16 mouse cellular contexts compared by ENCODE assay signal in the genomic region with DNA sequence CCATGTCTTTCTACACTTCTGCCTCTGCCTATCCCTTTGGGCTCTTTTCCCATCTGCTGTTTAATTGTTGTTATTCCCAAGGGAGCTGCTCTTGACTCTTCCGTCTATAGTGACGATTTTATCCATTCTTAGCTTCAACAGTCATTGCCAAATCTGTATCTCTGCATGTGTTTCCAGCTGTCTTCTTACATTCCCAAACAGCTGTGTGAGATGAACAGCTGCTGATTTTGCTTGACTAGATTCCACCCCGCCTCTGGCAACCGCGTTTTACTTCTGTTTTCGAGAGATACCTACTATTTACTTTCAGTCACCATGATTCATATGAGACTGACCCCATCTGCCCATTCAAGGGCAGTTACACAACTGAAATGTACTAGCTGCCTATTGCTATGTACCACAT. TPM values are rescaled to one million over a fixed set of nuclear protein-coding genes. Genes with fewer than 3 reads are reported as not detected.
DNase-seq lines count a peak whose midpoint lies in the region; ATAC-seq and TF ChIP-seq lines count a peak whose summit lies in the region.
"Had no signal": no experiment of that assay in that cellular context is flagged by ENCODE, and none has a peak within 500 bp of the region (broad histone marks: within the 10 kb centered on the region; RNA-seq: fewer than 3 reads in every experiment).

No protein-coding gene starts in this region.

- no peaks in the 10 kb centered on the region for H3K4me1 ChIP-seq in embryonic facial prominence, embryonic 14.5 days (ENCODE audit: control insufficient read depth, insufficient read depth, low read length)
- H3K4me1 ChIP-seq in embryonic facial prominence, embryonic 10.5 days = no peaks in the 10 kb centered on the region
- H3K4me1 ChIP-seq in intestine, embryonic 16.5 days (ENCODE audit: control insufficient read depth, insufficient read depth, low read length) = no peaks in the 10 kb centered on the region
- H3K4me1 ChIP-seq in intestine, postnatal 0 days (replicated peaks; ENCODE audit: control insufficient read depth, insufficient read depth, low read length) = no peaks in the 10 kb centered on the region
- no peaks in the 10 kb centered on the region for H3K4me1 ChIP-seq in forebrain, postnatal 0 days (ENCODE audit: insufficient read depth)
- H3K4me1 ChIP-seq: limb, embryonic 12.5 days; midbrain, embryonic 12.5 days had no signal

- no peaks in the 10 kb centered on the region for H3K9me3 ChIP-seq in embryonic facial prominence, embryonic 14.5 days (ENCODE audit: control insufficient read depth, low read length)
- no peaks in the 10 kb centered on the region for H3K9me3 ChIP-seq in embryonic facial prominence, embryonic 10.5 days
- no peaks in the 10 kb centered on the region for H3K9me3 ChIP-seq in intestine, embryonic 16.5 days (ENCODE audit: control insufficient read depth, low read length)
- H3K9me3 ChIP-seq in intestine, postnatal 0 days (ENCODE audit: control insufficient read depth) = no peaks in the 10 kb centered on the region
- H3K9me3 ChIP-seq in forebrain, postnatal 0 days (ENCODE audit: low read length) = no peaks in the 10 kb centered on the region
- H3K9me3 ChIP-seq: limb, embryonic 12.5 days; midbrain, embryonic 12.5 days had no signal

- TF ChIP-seq CTCF in intestine, postnatal 0 days (IDR thresholded peaks at IDR 0.05; ENCODE audit: low read depth) = no peak
- no peak for TF ChIP-seq CTCF in forebrain, postnatal 0 days (IDR thresholded peaks at IDR 0.05; ENCODE audit: low read depth)

- no peaks in the 10 kb centered on the region for H3K27me3 ChIP-seq in embryonic facial prominence, embryonic 14.5 days (replicated peaks; ENCODE audit: control insufficient read depth, insufficient read depth, low read length)
- H3K27me3 ChIP-seq in embryonic facial prominence, embryonic 10.5 days (replicated peaks; ENCODE audit: low read depth, poor library complexity, severe bottlenecking) = no peaks in the 10 kb centered on the region
- H3K27me3 ChIP-seq in intestine, embryonic 16.5 days (replicated peaks; ENCODE audit: control insufficient read depth, insufficient read depth, low read length) = no peaks in the 10 kb centered on the region
- H3K27me3 ChIP-seq in intestine, postnatal 0 days (replicated peaks; ENCODE audit: control insufficient read depth, insufficient read depth, low read length) = no peaks in the 10 kb centered on the region
- H3K27me3 ChIP-seq in forebrain, postnatal 0 days (ENCODE audit: insufficient read depth, low read length) = no peaks in the 10 kb centered on the region
- H3K27me3 ChIP-seq: limb, embryonic 12.5 days; midbrain, embryonic 12.5 days had no signal

- no peak overlapping the region for H3K9ac ChIP-seq in embryonic facial prominence, embryonic 14.5 days (ENCODE audit: low read depth, low read length)
- no peak overlapping the region for H3K9ac ChIP-seq in intestine, embryonic 16.5 days (ENCODE audit: low read depth, low read length)
- no peak overlapping the region for H3K9ac ChIP-seq in intestine, postnatal 0 days (ENCODE audit: low read depth, low read length)
- H3K9ac ChIP-seq in forebrain, postnatal 0 days = no peak overlapping the region
- H3K9ac ChIP-seq: limb, embryonic 12.5 days; liver, postnatal 0 days; midbrain, embryonic 12.5 days had no signal

- no peak overlapping the region for H3K27ac ChIP-seq in embryonic facial prominence, embryonic 14.5 days (replicated peaks; ENCODE audit: low read depth, low read length)
- no peak overlapping the region for H3K27ac ChIP-seq in embryonic facial prominence, embryonic 10.5 days (replicated peaks)
- H3K27ac ChIP-seq in intestine, embryonic 16.5 days (ENCODE audit: low read length) = no peak overlapping the region
- H3K27ac ChIP-seq in intestine, postnatal 0 days (ENCODE audit: low read depth, low read length) = no peak overlapping the region
- H3K27ac ChIP-seq in forebrain, postnatal 0 days (ENCODE audit: low read depth, low read length) = no peak overlapping the region
- H3K27ac ChIP-seq: limb, embryonic 12.5 days; midbrain, embryonic 12.5 days had no signal

- no peak overlapping the region for H3K4me2 ChIP-seq in embryonic facial prominence, embryonic 14.5 days (ENCODE audit: low read depth, low read length)
- no peak overlapping the region for H3K4me2 ChIP-seq in intestine, embryonic 16.5 days (ENCODE audit: low read depth, low read length)
- no peak overlapping the region for H3K4me2 ChIP-seq in intestine, postnatal 0 days (replicated peaks; ENCODE audit: low read depth)
- no peak overlapping the region for H3K4me2 ChIP-seq in forebrain, postnatal 0 days (ENCODE audit: low read depth)
- H3K4me2 ChIP-seq: limb, embryonic 12.5 days; midbrain, embryonic 12.5 days had no signal

- no peak overlapping the region for H3K4me3 ChIP-seq in embryonic facial prominence, embryonic 14.5 days (ENCODE audit: low read depth, low read length)
- no peak overlapping the region for H3K4me3 ChIP-seq in embryonic facial prominence, embryonic 10.5 days
- H3K4me3 ChIP-seq in intestine, embryonic 16.5 days (ENCODE audit: low read length) = no peak overlapping the region
- H3K4me3 ChIP-seq in intestine, postnatal 0 days (ENCODE audit: low read depth, low read length) = no peak overlapping the region
- H3K4me3 ChIP-seq in forebrain, postnatal 0 days (ENCODE audit: low read depth, low read length) = no peak overlapping the region
- H3K4me3 ChIP-seq: limb, embryonic 12.5 days; midbrain, embryonic 12.5 days had no signal

- intact Hi-C loops in heart, postnatal 14 days (cut with DNase I) = no loop called here

- no peaks in the 10 kb centered on the region for H3K36me3 ChIP-seq in embryonic facial prominence, embryonic 14.5 days (ENCODE audit: control insufficient read depth, insufficient read depth, low read length)
- H3K36me3 ChIP-seq in embryonic facial prominence, embryonic 10.5 days (replicated peaks) = no peaks in the 10 kb centered on the region
- H3K36me3 ChIP-seq in intestine, embryonic 16.5 days (ENCODE audit: control insufficient read depth, insufficient read depth, low read length) = no peaks in the 10 kb centered on the region
- H3K36me3 ChIP-seq in intestine, postnatal 0 days (ENCODE audit: control insufficient read depth, insufficient read depth) = no peaks in the 10 kb centered on the region
- no peaks in the 10 kb centered on the region for H3K36me3 ChIP-seq in forebrain, postnatal 0 days (ENCODE audit: insufficient read depth)
- H3K36me3 ChIP-seq: limb, embryonic 12.5 days; midbrain, embryonic 12.5 days had no signal

- WGBS in embryonic facial prominence, embryonic 14.5 days = 62% methylated on average over 6 of the region's 6 CpGs
- 86% methylated on average over 6 of the region's 6 CpGs for WGBS in embryonic facial prominence, embryonic 10.5 days
- WGBS in intestine, embryonic 16.5 days = 56% methylated on average over 6 of the region's 6 CpGs
- 42% methylated on average over 6 of the region's 6 CpGs for WGBS in intestine, postnatal 0 days
- WGBS in forebrain, postnatal 0 days = 84% methylated on average over 6 of the region's 6 CpGs

- DNase-seq in embryonic facial prominence, embryonic 14.5 days (ENCODE audit: low spot score) = peak; percentile 78
- no peak for DNase-seq in embryonic facial prominence, embryonic 10.5 days (ENCODE audit: low spot score)
- DNase-seq in heart, postnatal 14 days = peak; percentile 44 to 47
- peak; percentile 74 for DNase-seq in lung, postnatal 36 days
- DNase-seq in urinary bladder, postnatal 36 days (ENCODE audit: low spot score in 2 of 2) = no peak
- DNase-seq in forebrain, postnatal 0 days = no peak
- DNase-seq: adrenal gland, postnatal 10 days; cerebellum, postnatal 10 days; kidney, postnatal 36 days; liver, postnatal 0 days; thymus, postnatal 36 days had no signal

- ATAC-seq in embryonic facial prominence, embryonic 14.5 days (ENCODE audit: low read depth) = peak; percentile 55; the same call in 1 of the 2 replicates
- peak; percentile 42; the same call in 1 of the 2 replicates for ATAC-seq in intestine, embryonic 16.5 days
- ATAC-seq in intestine, postnatal 0 days = no peak
- ATAC-seq in forebrain, postnatal 0 days = no peak; the same call in 1 of the 2 replicates
- ATAC-seq: liver, postnatal 0 days had no signal

RNA-seq across cellular contexts. Expression of a gene that starts 6.7 kb away (rescaled TPM):
- 3.9 and 4.0 TPM in 2 replicates for polyA plus RNA-seq in embryonic facial prominence, embryonic 14.5 days (2014; fragmentation: Nextera tagmentation; extraction: Ambion mirVana)
- 8.0 and 9.5 TPM in 2 replicates for polyA plus RNA-seq in embryonic facial prominence, embryonic 10.5 days (2016; fragmentation: Nextera tagmentation; extraction: Ambion mirVana)
- polyA plus RNA-seq in intestine, embryonic 16.5 days (2015; fragmentation: Nextera tagmentation; extraction: Ambion mirVana) = 5.1 and 5.4 TPM in 2 replicates
- 2.2 and 2.5 TPM in 2 replicates for polyA plus RNA-seq in intestine, postnatal 0 days (2015; fragmentation: Nextera tagmentation; extraction: Ambion mirVana)
- total RNA-seq in heart, postnatal 14 days (2021) = 1 to 10 TPM; 1.6 to 2.2 TPM
- total RNA-seq in forebrain, postnatal 0 days (2014; rRNA removed) = 2.2 and 3.0 TPM in 2 replicates
- polyA plus RNA-seq in forebrain, postnatal 0 days (2015; fragmentation: Nextera tagmentation; extraction: Ambion mirVana) = 2.2 and 2.6 TPM in 2 replicates
- total RNA-seq: granulocyte monocyte progenitor cell, adult 5-6 weeks had no signal

RNA-seq across cellular contexts. Expression of a gene that starts 16.3 kb away (rescaled TPM):
- 5.5 and 6.5 TPM in 2 replicates for polyA plus RNA-seq in embryonic facial prominence, embryonic 14.5 days (2014; fragmentation: Nextera tagmentation; extraction: Ambion mirVana)
- polyA plus RNA-seq in embryonic facial prominence, embryonic 10.5 days (2016; fragmentation: Nextera tagmentation; extraction: Ambion mirVana) = 8.1 and 8.9 TPM in 2 replicates
- 4.3 and 6.0 TPM in 2 replicates for polyA plus RNA-seq in intestine, embryonic 16.5 days (2015; fragmentation: Nextera tagmentation; extraction: Ambion mirVana)
- 1.8 and 1.9 TPM in 2 replicates for polyA plus RNA-seq in intestine, postnatal 0 days (2015; fragmentation: Nextera tagmentation; extraction: Ambion mirVana)
- total RNA-seq in heart, postnatal 14 days (2021) = 1 to 10 TPM in 1 of 2 experiments, under 1 TPM in 1; 0.93 to 1.3 TPM
- 14.8 and 15.0 TPM in 2 replicates for total RNA-seq in forebrain, postnatal 0 days (2014; rRNA removed)
- 7.4 and 9.3 TPM in 2 replicates for polyA plus RNA-seq in forebrain, postnatal 0 days (2015; fragmentation: Nextera tagmentation; extraction: Ambion mirVana)
- total RNA-seq: granulocyte monocyte progenitor cell, adult 5-6 weeks had no signal

RNA-seq across cellular contexts. Expression of a gene that starts 23.0 kb away (rescaled TPM):
- polyA plus RNA-seq in embryonic facial prominence, embryonic 14.5 days (2014; fragmentation: Nextera tagmentation; extraction: Ambion mirVana) = 22.6 and 24.2 TPM in 2 replicates
- polyA plus RNA-seq in embryonic facial prominence, embryonic 10.5 days (2016; fragmentation: Nextera tagmentation; extraction: Ambion mirVana) = 53.2 and 53.8 TPM in 2 replicates
- polyA plus RNA-seq in intestine, embryonic 16.5 days (2015; fragmentation: Nextera tagmentation; extraction: Ambion mirVana) = 28.3 and 28.4 TPM in 2 replicates
- 18.1 and 21.8 TPM in 2 replicates for polyA plus RNA-seq in intestine, postnatal 0 days (2015; fragmentation: Nextera tagmentation; extraction: Ambion mirVana)
- 1 to 10 TPM; 4.9 to 5.8 TPM for total RNA-seq in heart, postnatal 14 days (2021)
- total RNA-seq in forebrain, postnatal 0 days (2014; rRNA removed) = 13.2 and 18.7 TPM in 2 replicates
- polyA plus RNA-seq in forebrain, postnatal 0 days (2015; fragmentation: Nextera tagmentation; extraction: Ambion mirVana) = 15.6 and 15.8 TPM in 2 replicates

RNA-seq across cellular contexts. Expression of a gene that starts 25.1 kb away (rescaled TPM):
- polyA plus RNA-seq in embryonic facial prominence, embryonic 14.5 days (2014; fragmentation: Nextera tagmentation; extraction: Ambion mirVana) = 63.0 and 64.7 TPM in 2 replicates
- 16.6 and 18.7 TPM in 2 replicates for polyA plus RNA-seq in embryonic facial prominence, embryonic 10.5 days (2016; fragmentation: Nextera tagmentation; extraction: Ambion mirVana)
- 62.5 and 62.6 TPM in 2 replicates for polyA plus RNA-seq in intestine, embryonic 16.5 days (2015; fragmentation: Nextera tagmentation; extraction: Ambion mirVana)
- 49.4 and 50.7 TPM in 2 replicates for polyA plus RNA-seq in intestine, postnatal 0 days (2015; fragmentation: Nextera tagmentation; extraction: Ambion mirVana)
- 10 to 100 TPM; 58.8 to 72.1 TPM for total RNA-seq in heart, postnatal 14 days (2021)
- 9.1 and 19.2 TPM in 2 replicates for total RNA-seq in forebrain, postnatal 0 days (2014; rRNA removed)
- polyA plus RNA-seq in forebrain, postnatal 0 days (2015; fragmentation: Nextera tagmentation; extraction: Ambion mirVana) = 23.1 and 24.8 TPM in 2 replicates
- total RNA-seq: granulocyte monocyte progenitor cell, adult 5-6 weeks had no signal

RNA-seq across cellular contexts. Expression of a gene that starts 35.1 kb away (rescaled TPM):
- polyA plus RNA-seq in embryonic facial prominence, embryonic 14.5 days (2014; fragmentation: Nextera tagmentation; extraction: Ambion mirVana) = 31.4 and 31.6 TPM in 2 replicates
- polyA plus RNA-seq in embryonic facial prominence, embryonic 10.5 days (2016; fragmentation: Nextera tagmentation; extraction: Ambion mirVana) = 30.2 and 31.9 TPM in 2 replicates
- polyA plus RNA-seq in intestine, embryonic 16.5 days (2015; fragmentation: Nextera tagmentation; extraction: Ambion mirVana) = 18.3 and 23.4 TPM in 2 replicates
- 27.6 and 28.4 TPM in 2 replicates for polyA plus RNA-seq in intestine, postnatal 0 days (2015; fragmentation: Nextera tagmentation; extraction: Ambion mirVana)
- total RNA-seq in heart, postnatal 14 days (2021) = 10 to 100 TPM; 57.7 to 62.4 TPM
- total RNA-seq in forebrain, postnatal 0 days (2014; rRNA removed) = 22.9 and 27.5 TPM in 2 replicates
- 13.1 TPM in 2 replicates for polyA plus RNA-seq in forebrain, postnatal 0 days (2015; fragmentation: Nextera tagmentation; extraction: Ambion mirVana)

Comparison
In these comparisons a context has a peak if more than half of its experiments do, and no peak if none do; other contexts are left out.
1. ATAC-seq: peak in embryonic facial prominence, embryonic 14.5 days (single experiment) and intestine, embryonic 16.5 days (single experiment); none in intestine, postnatal 0 days (single experiment) and forebrain, postnatal 0 days (single experiment).
2. DNase-seq: peak in embryonic facial prominence, embryonic 14.5 days (single experiment), heart, postnatal 14 days (2 of 2) and lung, postnatal 36 days (single experiment); none in embryonic facial prominence, embryonic 10.5 days (single experiment), urinary bladder, postnatal 36 days (0 of 2) and forebrain, postnatal 0 days (single experiment).